Mouse (Mus musculus): ENCODE data around the gene Spata2.

Gene Spata2

DNA sequence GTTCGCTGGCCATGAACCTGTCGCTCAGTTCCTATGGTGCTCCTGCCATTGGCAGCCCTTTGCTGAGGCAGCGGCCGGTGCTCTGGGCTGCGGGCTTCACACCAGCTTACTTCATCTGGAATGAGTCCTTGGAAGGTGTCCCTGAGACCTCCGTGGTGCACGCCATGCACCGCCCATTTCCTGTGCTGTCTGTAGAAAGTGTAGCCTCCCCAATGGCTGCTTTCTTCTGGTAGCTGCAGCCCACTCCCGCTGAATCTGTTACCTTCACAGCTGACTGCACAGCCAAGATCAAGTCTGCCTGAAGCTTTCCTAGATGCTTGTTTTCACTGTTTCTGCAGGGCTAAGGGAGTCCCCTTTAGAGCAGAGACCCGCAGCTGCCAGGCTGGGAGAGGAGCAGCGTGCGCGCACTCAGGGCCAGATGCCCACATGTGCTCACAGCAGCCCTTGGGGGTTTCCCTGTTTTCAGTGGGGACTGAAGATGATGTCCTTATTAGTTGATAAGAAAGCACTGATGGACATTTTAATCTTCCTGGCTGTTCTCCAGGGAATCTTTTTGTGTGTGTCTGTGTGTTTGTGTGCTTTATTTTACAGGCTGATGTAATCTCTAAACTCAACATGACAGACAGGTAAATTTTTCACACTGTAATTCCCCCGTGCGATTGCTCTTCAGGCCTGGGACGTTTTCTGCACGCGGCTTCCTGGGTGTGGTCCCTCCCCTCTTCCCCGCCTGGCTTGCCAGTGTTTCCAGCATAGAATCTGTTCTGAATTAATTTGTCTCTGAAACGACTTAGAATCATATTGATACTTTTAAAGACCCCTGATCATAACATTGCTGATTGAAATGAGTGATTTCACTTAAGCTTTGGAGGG lies 46.5 kb downstream of the Spata2 start:
- DNase-seq (ENCODE audit: low read depth) = no peak

DNA sequence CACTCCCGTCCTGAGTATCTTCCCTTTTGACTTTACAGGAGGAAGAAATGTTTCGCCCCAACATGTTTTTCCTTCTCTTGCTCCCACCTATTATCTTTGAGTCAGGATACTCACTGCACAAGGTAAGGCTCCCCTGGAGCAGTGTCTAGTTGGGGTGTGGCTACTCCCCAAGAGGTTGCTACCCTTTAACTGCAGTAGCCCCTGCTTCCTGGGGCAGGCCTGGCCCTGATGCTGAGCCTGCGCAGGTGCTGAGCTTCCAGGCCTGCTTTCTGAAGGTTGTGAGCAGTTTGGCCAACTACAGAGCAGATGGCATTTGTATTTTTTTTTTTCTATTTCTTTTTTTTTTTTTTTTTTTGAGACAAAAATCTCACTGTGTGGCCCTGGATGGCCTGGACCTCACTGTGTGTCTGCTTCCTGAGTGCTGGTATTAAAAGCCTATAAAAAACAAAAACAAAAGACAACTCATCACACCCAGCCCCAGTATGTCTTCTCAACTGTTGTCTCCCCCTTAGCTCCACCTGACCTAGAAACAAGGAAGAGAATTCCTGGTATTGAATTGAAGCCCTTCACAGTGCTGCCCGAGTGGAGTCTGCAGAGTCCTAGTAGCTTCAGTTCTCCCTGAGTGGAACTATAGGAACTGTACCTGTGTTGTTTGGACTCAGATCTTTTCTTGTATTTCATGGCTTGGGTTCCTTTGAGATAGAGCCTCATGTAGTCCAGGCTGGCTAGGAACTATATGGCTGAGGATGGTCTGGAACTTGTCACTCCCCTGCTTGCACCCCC lies 49.1 kb downstream of the Spata2 start:
- no peak for DNase-seq (ENCODE audit: low read depth)

DNA sequence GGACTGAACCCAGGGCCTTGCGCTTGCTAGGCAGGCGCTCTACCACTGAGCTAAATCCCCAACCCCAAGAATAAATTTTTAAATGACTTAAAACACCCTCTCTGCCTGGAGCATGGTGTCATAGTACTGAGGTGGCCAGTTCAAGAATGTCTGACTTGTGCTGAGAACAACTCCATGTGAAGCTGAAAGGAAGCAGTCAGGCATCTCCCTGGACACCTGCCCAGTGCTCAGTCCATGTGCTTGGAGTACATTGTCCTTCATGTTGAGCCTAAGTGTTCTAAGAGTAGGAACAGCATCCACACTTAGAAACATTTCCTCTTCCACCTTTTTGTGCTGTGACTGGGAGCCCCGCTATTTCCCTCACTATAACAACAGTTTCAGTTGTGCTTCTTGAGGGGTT lies 53.3 kb downstream of the Spata2 start:
- no peak for DNase-seq (ENCODE audit: low read depth)

DNA sequence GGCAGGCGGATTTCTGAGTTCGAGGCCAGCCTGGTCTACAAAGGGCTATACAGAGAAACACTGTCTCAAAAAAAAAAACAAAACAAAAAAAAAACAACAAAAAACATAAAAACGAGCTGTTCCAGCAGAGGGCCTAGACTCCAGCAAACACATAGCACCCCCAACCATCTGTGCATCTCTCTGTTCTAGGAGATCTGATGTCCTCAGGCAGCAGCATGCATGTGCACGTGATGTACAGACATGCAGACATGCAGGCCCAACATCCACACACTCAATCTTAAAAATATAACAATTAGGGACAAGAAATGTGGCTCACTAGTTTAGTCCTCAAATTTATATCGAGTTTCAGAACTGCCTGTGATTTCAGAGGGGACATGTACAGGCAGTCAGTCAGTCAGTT lies 56.3 kb downstream of the Spata2 start:
- no peak for DNase-seq (ENCODE audit: low read depth)

DNA sequence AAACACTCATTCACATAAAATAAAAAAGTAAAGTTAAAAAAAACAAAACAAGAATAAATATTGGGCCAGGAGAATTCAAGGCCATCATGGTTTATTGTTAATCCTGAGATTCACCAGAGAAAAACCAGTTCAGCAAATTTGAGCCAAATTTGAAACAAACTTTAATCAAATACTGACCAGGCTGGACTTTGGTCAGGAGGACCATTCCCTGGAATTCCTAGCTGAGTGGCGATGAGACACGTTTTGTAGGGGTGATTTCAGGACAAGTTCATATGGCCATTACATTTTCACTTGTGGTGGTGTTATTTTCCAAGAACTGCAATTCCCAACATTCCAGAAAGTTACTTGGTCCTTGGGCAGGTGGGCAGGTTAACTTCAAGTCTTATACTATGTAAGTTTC lies 57.1 kb downstream of the Spata2 start:
- DNase-seq (ENCODE audit: low read depth) = no peak

DNA sequence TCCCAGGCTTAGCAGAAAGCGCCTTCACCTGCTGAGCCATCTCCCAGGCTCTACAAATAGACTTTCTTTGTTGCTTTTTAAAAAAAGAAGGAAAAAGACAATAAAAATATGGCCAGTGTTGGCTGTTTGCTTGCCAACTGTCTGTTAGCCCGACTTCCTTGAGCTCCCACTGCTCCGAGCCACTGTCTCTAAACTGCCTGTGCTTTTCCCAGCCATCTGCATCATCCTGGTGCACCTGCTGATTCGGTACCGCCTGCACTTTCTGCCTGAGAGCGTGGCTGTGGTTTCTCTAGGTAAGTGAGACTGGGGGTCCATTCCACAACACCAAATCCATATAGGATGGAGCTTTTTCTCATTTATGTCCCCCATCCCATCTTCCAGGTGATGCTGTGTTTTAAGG lies 58.1 kb downstream of the Spata2 start:
- DNase-seq (ENCODE audit: low read depth) = no peak

DNA sequence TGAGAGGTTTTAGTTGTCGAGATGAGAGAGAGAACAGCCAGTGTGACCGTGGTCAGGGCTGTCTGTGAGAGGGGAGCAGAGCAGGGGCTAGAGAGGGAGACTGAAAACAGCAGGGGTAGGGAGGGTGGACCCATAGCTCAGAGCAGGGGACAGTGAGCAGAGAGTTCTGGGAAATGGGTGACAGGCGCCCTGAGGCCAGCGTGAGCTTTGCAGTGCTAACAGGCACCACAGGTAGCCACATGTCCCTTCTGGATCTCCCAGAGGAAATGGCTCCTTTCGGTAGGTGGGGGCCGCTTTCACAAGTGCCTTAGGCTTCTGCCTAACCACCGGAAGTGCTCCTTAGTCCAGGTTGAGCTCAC lies 61.3 kb downstream of the Spata2 start:
- no peak for DNase-seq (ENCODE audit: low read depth)

Measured in NIH3T3 (cell line).